Mouse (Mus musculus) spleen, postnatal 36 days (tissue): ENCODE data around the gene Prr7.

Source experiments
- DNase-seq, 2 experiments: peaks; one replicate each; pipeline ENCODE4 v3.0.0; 2022; ENCODE audit warnings: low spot score in 2 of 2, mixed read lengths in 1 of 2

Prr7 gene

GRCm38 (mm10) chr13:55448131-55448530 is 15.9 kb upstream of the Prr7 start:
- no peak for DNase-seq

- DNase-seq = peak in 1 of 2 experiments; percentile 52
Observed at GRCm38 (mm10) chr13:55449205-55449604, 14.9 kb upstream of the Prr7 start.

- DNase-seq = peak; percentile 89
Observed at GRCm38 (mm10) chr13:55449679-55450441, 14.2 kb upstream of the Prr7 start.

GRCm38 (mm10) chr13:55450511-55450980 is 13.5 kb upstream of the Prr7 start:
- DNase-seq = no peak

GRCm38 (mm10) chr13:55451296-55451695 is 12.8 kb upstream of the Prr7 start:
- no peak for DNase-seq

- DNase-seq = no peak
Observed at GRCm38 (mm10) chr13:55451785-55452549, 12.1 kb upstream of the Prr7 start.

GRCm38 (mm10) chr13:55462965-55463364 is 1.1 kb upstream of the Prr7 start:
- DNase-seq = no peak

GRCm38 (mm10) chr13:55463399-55464026 is 554 bp upstream of the Prr7 start:
- peak; percentile 55 for DNase-seq

GRCm38 (mm10) chr13:55465184-55465583 is 1.1 kb downstream of the Prr7 start:
- DNase-seq = no peak

GRCm38 (mm10) chr13:55465830-55466440 is 1.9 kb downstream of the Prr7 start:
- no peak for DNase-seq

GRCm38 (mm10) chr13:55468851-55469560 is 4.9 kb downstream of the Prr7 start:
- DNase-seq = peak; percentile 48 to 59

- DNase-seq = no peak
Observed at GRCm38 (mm10) chr13:55470372-55470771, 6.3 kb downstream of the Prr7 start.

- DNase-seq = peak; percentile 79 to 86
Observed at GRCm38 (mm10) chr13:55471156-55471818, 7.2 kb downstream of the Prr7 start.

- DNase-seq = no peak
Observed at GRCm38 (mm10) chr13:55471819-55472131, 7.7 kb downstream of the Prr7 start.

- peak; percentile 58 for DNase-seq
Observed at GRCm38 (mm10) chr13:55472132-55473022, 8.3 kb downstream of the Prr7 start.

GRCm38 (mm10) chr13:55473076-55473831 is 9.2 kb downstream of the Prr7 start:
- DNase-seq = no peak

- no peak for DNase-seq
Observed at GRCm38 (mm10) chr13:55473961-55474360, 9.9 kb downstream of the Prr7 start.

- no peak for DNase-seq
Observed at GRCm38 (mm10) chr13:55474621-55475069, 10.6 kb downstream of the Prr7 start.

- DNase-seq = no peak
Observed at GRCm38 (mm10) chr13:55475750-55476149, 11.7 kb downstream of the Prr7 start.
